Mouse (Mus musculus) midbrain, postnatal 0 days (tissue): ENCODE data around the gene Slc12a9. TPM values are rescaled to one million over a fixed set of nuclear protein-coding genes. Genes with fewer than 3 reads are reported as not detected.

Experiments used
- ATAC-seq: fragments of 200-750 bp; cut with Nextera tagmentation; 2 replicates; pipeline ENCODE4 v1.8.0; 2017; ENCODE audit warnings: moderate number of reproducible peaks, mild to moderate bottlenecking, moderate TSS enrichment, moderate library complexity; ENCODE audit not compliant: low FRiP score
- DNase-seq: peaks from one replicate; pipeline ENCODE4 v3.0.0-alpha.2; 2015; ENCODE audit warnings: low spot score
- H3K27ac ChIP-seq: fragments of 300-500 bp; sonication (generic); 2 replicates; pipeline ENCODE4 v1.5.1; 2014; ENCODE audit warnings: low read depth, mild to moderate bottlenecking, low read length, mixed read lengths
- H3K27me3 ChIP-seq: fragments of 300-500 bp; sonication (generic); 2 replicates; pipeline ENCODE4 v1.6.1; 2014; ENCODE audit warnings: low read length, control low read depth, mixed read lengths; ENCODE audit not compliant: insufficient read depth
- H3K36me3 ChIP-seq: fragments of 300-500 bp; sonication (generic); 2 replicates; pipeline ENCODE4 v1.6.1; 2014; ENCODE audit warnings: low read length, control low read depth, mixed read lengths; ENCODE audit not compliant: insufficient read depth
- H3K4me1 ChIP-seq: fragments of 300-500 bp; sonication (generic); 2 replicates; pipeline ENCODE4 v1.6.1; 2014; ENCODE audit warnings: mild to moderate bottlenecking, control low read depth, antibody characterized with exemption, low read length, mixed read lengths; ENCODE audit not compliant: insufficient read depth
- H3K4me2 ChIP-seq: fragments of 300-500 bp; sonication (generic); 2 replicates; pipeline ENCODE4 v1.6.1; 2014; ENCODE audit warnings: low read depth, mild to moderate bottlenecking, low read length, mixed read lengths; ENCODE audit not compliant: poor library complexity, severe bottlenecking
- H3K4me3 ChIP-seq: fragments of 300-500 bp; sonication (generic); 2 replicates; pipeline ENCODE4 v1.5.1; 2014; ENCODE audit warnings: low read depth, mild to moderate bottlenecking, low read length, moderate library complexity
- H3K9ac ChIP-seq: fragments of 300-500 bp; sonication (generic); replicated peaks from 2 replicates; pipeline ENCODE4 v1.6.1; 2014; ENCODE audit warnings: mild to moderate bottlenecking, low read length, moderate library complexity, mixed read lengths; ENCODE audit not compliant: poor library complexity, severe bottlenecking
- H3K9me3 ChIP-seq: fragments of 300-500 bp; sonication (generic); 2 replicates; pipeline ENCODE4 v1.6.1; 2016; ENCODE audit warnings: low read length, control low read depth
- CTCF ChIP-seq: IDR thresholded peaks from 2 replicates; pipeline ENCODE4 v1.5.1; 2016; ENCODE audit warnings: antibody characterized with exemption, mild to moderate bottlenecking
- WGBS: fragments of 180-500 bp; shearing (Covaris S2); extraction: QIAGEN DNeasy Blood & Tissue Kit; methylation state at CpG from one replicate; pipeline ENCODE4 v1.1.7; 2014; 5-methylcytosine and 5-hydroxymethylcytosine counted together
- polyA plus RNA-seq: library from polyadenylated mRNA; unstranded; fragments of >200 nt; fragmentation: Nextera tagmentation; extraction: Ambion mirVana; gene quantifications from 2 replicates; pipeline ENCODE4 v1.2.1, GENCODE M21; 2015
- total RNA-seq: library from RNA; depleted of rRNA; stranded (reverse); fragments of >200 nt; gene quantifications from 2 replicates; pipeline ENCODE4 v1.2.3, GENCODE M21; 2014; rRNA removed

The Slc12a9 gene
- total RNA-seq (28.9 and 30.4 TPM in 2 replicates), polyA plus RNA-seq (27.0 and 27.8 TPM in 2 replicates)

GRCm38 (mm10) chr5:137333512-137334174 lies at the start of gene Slc12a9:
Gene Slc12a9, minus strand, starts transcription at chr5:137333597.
- H3K9me3 ChIP-seq = no peaks in the 10 kb centered on the region
- DNase-seq = peak; percentile 97
- H3K4me2 ChIP-seq = peak within 1 kb of the TSS; percentile 84
- TF ChIP-seq CTCF = peak; percentile 82
- 0 out of 2 replicates have a peak, but pooled peaks cover 3% of the 10 kb centered on the region for H3K4me1 ChIP-seq
- WGBS = under 1% methylated on average over 44 of the region's 44 CpGs
- H3K27me3 ChIP-seq = no peaks in the 10 kb centered on the region
- peak within 1 kb of the TSS; percentile 72 for H3K27ac ChIP-seq
- peak within 1 kb of the TSS; percentile 52 for H3K4me3 ChIP-seq
- H3K9ac ChIP-seq = peak within 1 kb of the TSS; percentile 77
- peak; percentile 93 for ATAC-seq
- H3K36me3 ChIP-seq = peaks cover 2% of the 10 kb centered on the region; the same call in 1 of the 2 replicates

GRCm38 (mm10) chr5:137381152-137381551 lies 47.8 kb upstream of the Slc12a9 start:
- WGBS = 50% methylated on average over 4 of the region's 4 CpGs
- Histone ChIP-seq H3K4me3 (no peak overlapping the region), H3K27ac (no peak overlapping the region), H3K27me3 (no peaks in the 10 kb centered on the region), H3K4me1 (no peaks in the 10 kb centered on the region), H3K4me2 (no peak overlapping the region), H3K36me3 (no peaks in the 10 kb centered on the region), H3K9ac (no peak overlapping the region), H3K9me3 (no peaks in the 10 kb centered on the region)
- ATAC-seq (no peak), DNase-seq (peak; percentile 64)
- TF ChIP-seq CTCF = peak; percentile 74

DNA sequence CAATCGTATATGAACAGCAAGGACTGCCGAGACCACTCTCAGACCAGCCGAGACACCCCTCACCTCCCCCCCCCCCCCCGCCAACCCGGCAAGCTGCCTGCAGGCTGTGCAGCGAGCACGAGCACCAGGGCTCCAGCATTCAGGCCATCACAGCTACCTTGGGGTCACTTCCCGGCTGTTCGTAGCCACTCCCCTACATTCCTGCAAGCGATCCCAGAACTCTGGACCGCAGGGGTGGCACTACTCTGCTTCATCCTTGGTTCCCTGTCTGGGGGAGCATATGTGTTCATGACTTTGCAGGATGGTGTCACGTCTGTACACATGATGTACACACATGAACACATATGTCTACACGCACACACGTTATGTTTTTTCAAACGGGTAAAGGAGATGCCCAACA lies 44.2 kb upstream of the Slc12a9 start:
- no peak overlapping the region for H3K4me2 ChIP-seq
- ATAC-seq (no peak), DNase-seq (no peak)
- 40% methylated on average over 10 of the region's 15 CpGs for whole genome bisulfite sequencing
- no peak overlapping the region for H3K4me3 ChIP-seq
- H3K9me3 ChIP-seq = no peaks in the 10 kb centered on the region
- no peak overlapping the region for H3K9ac ChIP-seq
- no peak overlapping the region for H3K27ac ChIP-seq
- H3K4me1 ChIP-seq = no peaks in the 10 kb centered on the region
- H3K27me3 ChIP-seq = no peaks in the 10 kb centered on the region
- no peaks in the 10 kb centered on the region for H3K36me3 ChIP-seq
- no peak for TF ChIP-seq CTCF

- no peak overlapping the region for H3K9ac ChIP-seq
- no peak overlapping the region for H3K27ac ChIP-seq
- 44% methylated on average over 11 of the region's 11 CpGs for WGBS
- TF ChIP-seq CTCF = no peak
- no peak for ATAC-seq
- no peaks in the 10 kb centered on the region for H3K27me3 ChIP-seq
- H3K36me3 ChIP-seq = no peaks in the 10 kb centered on the region
- H3K4me3 ChIP-seq = no peak overlapping the region
- no peaks in the 10 kb centered on the region for H3K4me1 ChIP-seq
- no peaks in the 10 kb centered on the region for H3K9me3 ChIP-seq
- no peak overlapping the region for H3K4me2 ChIP-seq
- peak; percentile 13 for DNase-seq
These were observed 43.8 kb upstream of the Slc12a9 start for GRCm38 (mm10) chr5:137377176-137377575.

DNA sequence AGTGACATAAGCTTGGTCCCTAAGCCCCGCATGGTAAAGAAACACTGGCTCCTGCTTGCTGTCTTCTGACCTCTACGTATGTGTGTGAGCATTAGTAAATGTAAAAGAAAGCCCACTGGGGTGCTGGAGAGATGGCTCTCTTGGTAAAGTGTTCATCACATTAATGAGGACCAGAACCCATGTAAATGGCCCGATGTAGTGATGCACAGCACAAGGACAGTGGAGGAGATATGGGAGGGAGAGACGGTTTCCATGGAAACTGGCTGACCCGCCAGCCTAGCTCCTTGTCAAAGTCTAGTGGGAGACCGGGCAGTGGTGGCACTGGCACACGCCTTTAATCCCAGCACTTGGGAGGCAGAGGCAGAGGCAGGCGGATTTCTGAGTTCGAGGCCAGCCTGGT lies 43.3 kb upstream of the Slc12a9 start:
- Histone ChIP-seq H3K4me1 (no peaks in the 10 kb centered on the region), H3K36me3 (no peaks in the 10 kb centered on the region; the same call in 1 of the 2 replicates), H3K27ac (no peak overlapping the region), H3K4me2 (no peak overlapping the region), H3K9ac (no peak overlapping the region), H3K9me3 (no peaks in the 10 kb centered on the region), H3K4me3 (no peak overlapping the region), H3K27me3 (no peaks in the 10 kb centered on the region)
- ATAC-seq (no peak), DNase-seq (peak; percentile 56)
- TF ChIP-seq CTCF = no peak
- WGBS = 45% methylated on average over 9 of the region's 9 CpGs

DNA sequence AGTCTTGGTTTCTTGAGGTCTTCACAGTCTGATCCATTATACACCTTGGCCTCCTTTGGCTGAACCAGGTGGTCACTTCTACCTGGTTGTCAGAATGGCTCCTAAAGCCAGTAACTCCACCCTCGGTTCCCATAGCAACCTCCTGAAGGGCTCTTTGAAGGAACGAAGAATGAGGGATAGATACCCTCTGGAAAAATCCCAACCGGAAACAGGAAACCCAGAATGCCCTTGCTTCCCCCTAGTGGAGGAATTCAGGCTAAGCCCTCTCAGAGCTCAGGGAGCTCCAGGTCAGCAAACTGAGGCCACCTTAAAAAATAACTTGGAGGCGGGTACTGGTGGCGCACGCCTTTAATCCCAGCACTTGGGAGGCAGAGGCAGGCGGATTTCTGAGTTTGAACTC lies 42.8 kb upstream of the Slc12a9 start:
- ATAC-seq = no peak
- peak; percentile 53 for TF ChIP-seq CTCF
- H3K4me3 ChIP-seq = no peak overlapping the region
- DNase-seq = peak; percentile 23
- H3K27ac ChIP-seq = no peak overlapping the region
- no peaks in the 10 kb centered on the region for H3K4me1 ChIP-seq
- H3K9me3 ChIP-seq = no peaks in the 10 kb centered on the region
- H3K27me3 ChIP-seq = no peaks in the 10 kb centered on the region
- 37% methylated on average over 7 of the region's 7 CpGs for WGBS
- no peaks in the 10 kb centered on the region; the same call in 1 of the 2 replicates for H3K36me3 ChIP-seq
- no peak overlapping the region for H3K4me2 ChIP-seq
- no peak overlapping the region for H3K9ac ChIP-seq
